Mouse (Mus musculus): ENCODE results near the gene Nckap5. TPM values are rescaled to one million over a fixed set of nuclear protein-coding genes. Genes with fewer than 3 reads are reported as not detected.

Gene Nckap5
- polyA plus RNA-seq, 1 experiment from 2014 or later = 40.1 TPM

DNA sequence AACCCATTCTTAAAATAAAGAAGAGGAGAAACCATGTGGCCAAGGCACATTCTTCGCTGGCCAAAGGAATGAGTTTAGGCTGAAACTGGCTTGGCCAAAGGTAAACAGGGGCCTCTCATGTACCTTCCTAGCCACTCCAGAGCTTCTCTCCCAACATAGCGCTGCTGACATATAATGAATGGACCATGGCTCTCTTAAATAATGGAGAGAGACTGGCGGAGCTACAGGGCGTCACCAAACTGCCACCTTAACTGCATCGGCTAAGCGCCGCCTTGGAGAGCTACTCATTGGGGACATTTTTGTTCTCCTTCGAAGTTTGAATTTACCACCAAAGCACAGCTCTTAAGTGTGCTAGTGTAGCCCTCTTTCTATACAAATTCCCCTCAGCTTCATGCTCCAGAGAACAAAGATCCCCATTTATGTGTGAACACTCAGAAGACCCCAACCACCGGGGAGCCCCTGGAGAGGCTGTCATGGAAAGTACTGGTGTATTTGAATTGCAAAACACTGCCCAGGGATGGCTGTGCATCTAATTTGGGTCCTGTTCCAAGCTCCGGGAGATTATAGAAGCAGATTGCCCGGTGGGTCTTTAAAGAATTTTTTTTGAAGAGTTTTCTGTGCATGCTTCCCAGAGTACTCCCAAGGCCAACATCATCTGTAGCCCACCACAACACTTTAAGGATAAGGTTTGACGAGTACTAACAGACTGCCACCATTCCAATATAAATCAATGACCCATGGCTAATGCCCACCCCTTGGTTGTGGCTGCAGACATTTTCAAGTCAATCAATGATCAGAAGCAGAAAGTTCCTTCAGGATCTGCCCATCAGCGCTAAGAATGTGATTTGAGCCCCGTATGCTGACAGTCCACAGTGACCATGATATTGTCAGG lies 224.2 kb downstream of the Nckap5 start:
- WGBS = 71% methylated on average over 14 of the region's 14 CpGs
- Histone ChIP-seq H3K9ac (no peak overlapping the region), H3K4me1 (peaks cover 34% of the 10 kb centered on the region), H3K4me2 (no peak overlapping the region), H3K36me3 (no peaks in the 10 kb centered on the region), H3K9me3 (no peaks in the 10 kb centered on the region), H3K27me3 (no peaks in the 10 kb centered on the region), H3K4me3 (no peak overlapping the region), H3K27ac (0 out of 2 replicates have a peak overlapping the region, but pooled peaks have one; percentile 5)
- ATAC-seq (ENCODE audit: borderline replicate concordance, extremely low read depth, low FRiP score, low TSS enrichment) = no peak

DNA sequence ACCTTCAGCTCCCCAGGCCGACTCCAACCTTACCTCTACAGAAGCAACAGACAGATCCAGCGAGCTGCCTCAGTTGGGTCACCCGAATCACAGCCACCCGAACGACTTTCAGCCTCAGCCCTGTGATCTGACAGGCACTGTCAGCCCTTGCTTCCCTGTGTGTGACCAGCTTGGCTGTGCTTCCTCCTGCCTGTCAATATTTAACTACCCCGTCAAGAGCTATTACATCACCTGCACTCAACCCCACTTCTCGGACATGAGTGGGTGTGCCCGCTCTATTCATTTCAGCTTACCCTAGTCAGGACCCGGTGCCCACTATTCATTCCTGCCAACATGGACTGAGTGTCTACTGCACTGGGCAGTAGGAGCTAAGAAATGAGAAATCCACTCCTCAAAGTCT lies 226.0 kb downstream of the Nckap5 start:
- peak; percentile 63 for ATAC-seq (ENCODE audit: borderline replicate concordance, extremely low read depth, low FRiP score, low TSS enrichment)
- Histone ChIP-seq H3K4me2 (peak overlapping the region; percentile 54), H3K27ac (peak overlapping the region; percentile 36), H3K9me3 (no peaks in the 10 kb centered on the region), H3K4me3 (peak overlapping the region; percentile 35), H3K4me1 (peaks cover 36% of the 10 kb centered on the region), H3K27me3 (no peaks in the 10 kb centered on the region), H3K36me3 (no peaks in the 10 kb centered on the region), H3K9ac (no peak overlapping the region)
- WGBS = 44% methylated on average over 9 of the region's 9 CpGs

DNA sequence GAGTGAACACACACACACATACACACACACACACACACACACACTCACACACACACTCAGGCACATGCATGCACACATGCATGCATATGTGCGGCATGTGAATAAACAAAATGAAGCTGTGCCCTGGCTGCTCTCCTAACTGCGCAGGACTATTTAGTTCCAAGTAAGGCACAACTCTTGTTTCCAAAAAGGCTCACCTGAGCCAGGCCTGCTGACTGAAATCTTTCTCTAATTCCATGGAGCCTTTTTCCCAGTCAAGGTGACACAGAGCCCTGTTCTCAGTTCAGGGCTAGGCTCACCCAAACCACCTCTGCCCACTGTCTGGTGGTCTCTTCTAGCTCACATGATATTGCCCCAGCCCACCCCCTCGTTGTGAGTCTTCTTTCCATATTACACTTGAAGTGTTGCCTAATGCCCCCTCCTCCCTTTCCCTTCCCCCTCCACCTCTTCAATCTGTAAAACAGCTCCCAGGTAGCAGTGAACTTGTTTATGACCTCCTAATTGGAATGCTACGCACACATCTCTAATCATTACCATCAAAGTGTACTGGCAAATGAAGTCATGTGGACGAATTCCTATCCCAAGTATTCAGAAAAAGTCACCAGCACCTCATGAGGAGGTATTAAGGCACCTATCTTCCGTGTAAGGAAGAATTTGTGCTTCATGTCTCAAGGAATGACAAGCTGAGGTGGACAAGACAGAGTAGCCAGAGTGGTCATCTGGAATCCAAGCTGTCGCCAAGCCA lies 226.7 kb downstream of the Nckap5 start:
- 56% methylated on average over 7 of the region's 7 CpGs for WGBS
- no peaks in the 10 kb centered on the region for H3K9me3 ChIP-seq
- peak overlapping the region; percentile 54 for H3K4me2 ChIP-seq
- H3K9ac ChIP-seq = peak overlapping the region; percentile 1; the same call in 1 of the 2 replicates
- no peaks in the 10 kb centered on the region for H3K27me3 ChIP-seq
- H3K36me3 ChIP-seq = no peaks in the 10 kb centered on the region
- H3K4me1 ChIP-seq = peaks cover 39% of the 10 kb centered on the region
- ATAC-seq (ENCODE audit: borderline replicate concordance, extremely low read depth, low FRiP score, low TSS enrichment) = no peak
- H3K4me3 ChIP-seq = peak overlapping the region; percentile 35
- peak overlapping the region; percentile 36 for H3K27ac ChIP-seq

DNA sequence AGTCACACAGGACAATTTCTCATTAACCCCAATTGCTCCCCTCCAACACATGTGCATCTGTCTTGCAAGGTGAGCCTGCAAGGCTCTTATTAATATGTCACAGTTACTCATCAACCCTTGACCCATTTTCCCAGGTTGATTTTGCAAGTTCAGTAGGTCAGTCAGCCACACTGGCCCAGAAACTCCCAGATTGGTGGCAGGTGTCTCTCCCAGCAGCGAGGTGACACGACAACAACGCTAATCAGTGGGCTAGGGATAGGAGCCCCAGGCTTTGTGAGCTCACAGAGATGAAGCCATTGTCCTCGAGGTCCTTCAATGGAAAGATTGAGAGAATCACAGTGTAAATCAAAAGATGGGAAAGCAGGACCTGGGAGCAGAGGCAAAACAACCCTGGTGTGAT lies 230.0 kb downstream of the Nckap5 start:
- H3K4me3 ChIP-seq = no peak overlapping the region
- no peak for ATAC-seq (ENCODE audit: borderline replicate concordance, extremely low read depth, low FRiP score, low TSS enrichment)
- no peaks in the 10 kb centered on the region for H3K27me3 ChIP-seq
- no peaks in the 10 kb centered on the region for H3K36me3 ChIP-seq
- H3K27ac ChIP-seq = no peak overlapping the region
- no peak overlapping the region for H3K9ac ChIP-seq
- WGBS = 76% methylated on average over 4 of the region's 4 CpGs
- H3K4me2 ChIP-seq = no peak overlapping the region
- peaks cover 41% of the 10 kb centered on the region for H3K4me1 ChIP-seq
- H3K9me3 ChIP-seq = no peaks in the 10 kb centered on the region

DNA sequence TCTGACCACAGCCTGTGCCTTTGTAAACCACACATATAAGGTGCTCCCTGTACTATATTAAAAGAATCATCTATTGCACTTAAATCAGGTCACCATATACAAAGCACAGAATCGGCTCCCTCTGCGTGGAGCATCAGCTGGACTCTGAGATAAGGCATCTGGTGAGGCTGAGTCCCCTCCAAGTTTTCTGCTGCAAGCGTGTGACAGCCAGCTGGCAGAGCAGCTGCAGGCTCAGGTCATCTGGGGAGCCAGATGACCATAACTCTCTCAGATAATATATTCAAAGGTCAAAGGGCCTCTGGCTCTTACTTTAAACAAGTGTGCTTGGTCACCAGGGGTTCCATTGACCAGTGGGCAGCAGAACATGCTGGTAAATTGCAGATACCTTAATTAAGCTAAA lies 233.2 kb downstream of the Nckap5 start:
- no peak overlapping the region for H3K27ac ChIP-seq
- WGBS = 34% methylated on average over 3 of the region's 3 CpGs
- peak; percentile 52; the same call in 1 of the 2 replicates for ATAC-seq (ENCODE audit: borderline replicate concordance, extremely low read depth, low FRiP score, low TSS enrichment)
- no peaks in the 10 kb centered on the region for H3K36me3 ChIP-seq
- H3K9ac ChIP-seq = no peak overlapping the region
- no peaks in the 10 kb centered on the region for H3K9me3 ChIP-seq
- no peak overlapping the region for H3K4me3 ChIP-seq
- H3K27me3 ChIP-seq = no peaks in the 10 kb centered on the region
- H3K4me2 ChIP-seq = no peak overlapping the region
- H3K4me1 ChIP-seq = peaks cover 67% of the 10 kb centered on the region

DNA sequence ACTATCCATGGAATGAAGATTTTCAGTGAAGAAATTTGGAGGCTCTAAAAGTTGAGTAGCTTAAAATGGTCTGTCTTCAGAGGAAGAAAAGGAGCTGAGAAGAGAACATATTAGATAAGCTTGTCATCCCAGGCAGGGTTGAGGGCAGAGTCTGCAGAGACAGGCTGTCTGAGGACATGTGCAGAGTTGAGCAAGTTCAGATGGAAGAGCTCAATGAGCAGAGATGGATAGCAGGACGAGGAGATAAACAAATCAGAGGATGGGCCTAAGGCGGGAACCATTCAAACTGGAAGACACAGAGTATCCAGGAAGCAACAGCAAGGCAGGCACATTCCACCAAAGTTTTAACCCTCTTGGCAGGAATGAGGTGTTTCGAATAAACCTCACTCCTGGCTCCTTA lies 235.8 kb downstream of the Nckap5 start:
- Histone ChIP-seq H3K9me3 (no peaks in the 10 kb centered on the region), H3K9ac (no peak overlapping the region), H3K4me3 (no peak overlapping the region), H3K4me2 (no peak overlapping the region), H3K36me3 (no peaks in the 10 kb centered on the region), H3K4me1 (peaks cover 63% of the 10 kb centered on the region), H3K27ac (peak overlapping the region; percentile 87), H3K27me3 (no peaks in the 10 kb centered on the region)
- WGBS = 33% methylated on average over 3 of the region's 3 CpGs
- peak; percentile 28; the same call in 1 of the 2 replicates for ATAC-seq (ENCODE audit: borderline replicate concordance, extremely low read depth, low FRiP score, low TSS enrichment)

DNA sequence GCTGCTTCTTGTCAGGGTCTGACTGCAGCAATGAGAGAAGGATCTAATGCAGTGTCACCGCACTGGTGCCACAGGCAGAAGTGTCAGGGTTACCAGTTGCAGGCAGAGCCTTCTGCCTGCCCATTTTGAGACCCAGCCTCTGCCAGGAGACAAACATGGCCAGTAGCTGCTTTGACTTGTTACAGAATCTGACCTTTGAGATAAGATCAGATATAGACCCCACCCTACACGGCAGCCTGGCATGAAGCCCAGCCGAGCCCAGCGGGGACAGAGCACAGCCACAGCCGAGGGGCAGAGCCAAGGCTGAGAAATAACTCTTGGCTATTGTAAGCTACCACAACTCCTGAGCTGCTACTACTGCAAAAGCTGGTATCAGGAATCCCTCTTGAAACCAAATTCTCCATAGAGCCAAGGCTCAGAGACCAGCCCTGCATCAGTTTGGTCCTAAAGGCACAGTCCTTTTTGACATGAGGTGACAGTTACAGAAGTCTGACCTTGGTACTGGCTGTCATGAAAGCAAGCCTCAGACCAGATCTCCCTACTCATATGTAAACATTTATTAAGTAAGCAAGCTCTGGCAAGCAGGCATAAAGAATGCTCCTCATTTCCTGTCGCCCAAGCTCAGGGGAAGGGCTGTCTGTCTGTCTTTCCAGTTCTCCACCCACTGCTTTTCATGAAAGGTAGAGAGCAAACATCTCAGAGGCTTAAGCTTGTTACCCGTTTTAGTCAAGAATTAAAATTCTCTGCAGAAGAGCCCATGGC lies 237.4 kb downstream of the Nckap5 start:
- ATAC-seq (ENCODE audit: borderline replicate concordance, extremely low read depth, low FRiP score, low TSS enrichment) = peak; percentile 68
- H3K27me3 ChIP-seq = no peaks in the 10 kb centered on the region
- no peak overlapping the region for H3K4me3 ChIP-seq
- peak overlapping the region; percentile 16; the same call in 1 of the 2 replicates for H3K4me2 ChIP-seq
- 15% methylated on average over 7 of the region's 7 CpGs for WGBS
- H3K36me3 ChIP-seq = no peaks in the 10 kb centered on the region
- H3K9me3 ChIP-seq = no peaks in the 10 kb centered on the region
- peak overlapping the region; percentile 87 for H3K27ac ChIP-seq
- H3K4me1 ChIP-seq = peaks cover 53% of the 10 kb centered on the region
- no peak overlapping the region for H3K9ac ChIP-seq

DNA sequence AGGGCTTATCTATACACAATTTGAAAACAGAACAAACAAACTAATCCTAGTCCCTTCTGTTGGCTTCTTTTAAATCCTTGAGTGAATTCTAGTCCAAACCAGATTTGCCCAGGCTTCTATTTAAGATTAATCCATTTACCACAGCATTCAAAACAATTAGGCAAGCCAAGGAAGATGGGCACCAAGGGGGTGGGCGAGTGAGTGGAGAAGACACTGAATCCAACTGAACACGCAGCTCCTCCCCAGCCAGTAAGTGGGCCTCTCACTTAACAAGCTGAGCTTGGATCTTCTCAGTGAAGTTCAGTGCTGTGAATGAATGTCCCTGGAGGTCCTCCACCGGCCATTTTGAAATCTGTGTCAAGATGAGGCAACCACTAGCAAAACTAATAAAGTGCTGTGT lies 239.7 kb downstream of the Nckap5 start:
- 82% methylated on average over 3 of the region's 3 CpGs for WGBS
- Histone ChIP-seq H3K4me2 (no peak overlapping the region), H3K27me3 (no peaks in the 10 kb centered on the region), H3K4me3 (no peak overlapping the region), H3K9ac (no peak overlapping the region), H3K4me1 (peaks cover 40% of the 10 kb centered on the region), H3K9me3 (no peaks in the 10 kb centered on the region), H3K27ac (no peak overlapping the region), H3K36me3 (no peaks in the 10 kb centered on the region)
- no peak for ATAC-seq (ENCODE audit: borderline replicate concordance, extremely low read depth, low FRiP score, low TSS enrichment)

DNA sequence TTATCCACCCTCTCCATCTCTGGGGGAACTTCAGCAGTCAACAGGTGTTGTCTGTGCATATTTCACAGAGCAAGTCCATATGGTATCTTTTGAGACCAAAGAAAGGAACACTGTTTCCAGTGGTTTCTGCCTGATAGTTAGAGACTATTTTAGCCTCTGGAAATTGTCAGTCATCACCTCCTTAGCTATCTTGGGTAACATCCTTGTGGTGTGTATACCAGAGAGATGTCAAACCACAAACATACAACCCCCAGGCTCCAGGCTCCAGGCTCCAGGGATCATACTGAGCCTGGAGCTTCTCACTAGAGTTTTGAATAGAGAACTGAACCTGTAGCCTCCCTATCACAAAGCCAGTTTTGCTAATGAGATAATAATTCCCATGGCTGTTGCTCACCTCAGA lies 252.4 kb downstream of the Nckap5 start:
- Histone ChIP-seq H3K36me3 (no peaks in the 10 kb centered on the region), H3K4me3 (no peak overlapping the region), H3K27ac (peak overlapping the region; percentile 13; the same call in 1 of the 2 replicates), H3K27me3 (no peaks in the 10 kb centered on the region), H3K4me1 (peaks cover 7% of the 10 kb centered on the region), H3K9me3 (no peaks in the 10 kb centered on the region), H3K9ac (no peak overlapping the region), H3K4me2 (no peak overlapping the region)
- ATAC-seq (ENCODE audit: borderline replicate concordance, extremely low read depth, low FRiP score, low TSS enrichment) = no peak

DNA sequence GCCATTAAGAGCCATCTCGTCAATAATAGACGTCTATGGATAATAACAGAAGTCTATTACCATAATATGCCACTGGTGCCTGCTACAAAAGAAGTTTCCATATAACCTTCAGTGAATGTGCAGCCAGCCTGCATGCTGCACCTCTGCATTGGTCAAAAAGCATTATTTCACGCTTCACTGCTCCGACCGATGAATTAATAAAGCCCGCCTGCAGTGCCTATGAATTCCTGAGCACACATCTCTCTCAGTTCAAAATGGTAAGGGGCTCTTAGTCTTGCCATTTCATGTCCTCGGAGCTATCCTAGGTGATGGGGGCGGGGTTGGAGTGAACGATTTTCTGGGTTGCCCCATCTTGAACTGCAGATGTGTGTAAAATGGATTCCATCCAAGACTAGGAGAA lies 256.3 kb downstream of the Nckap5 start:
- no peak for ATAC-seq (ENCODE audit: borderline replicate concordance, extremely low read depth, low FRiP score, low TSS enrichment)
- peaks cover 7% of the 10 kb centered on the region for H3K4me1 ChIP-seq
- no peaks in the 10 kb centered on the region for H3K27me3 ChIP-seq
- H3K4me3 ChIP-seq = no peak overlapping the region
- H3K9me3 ChIP-seq = no peaks in the 10 kb centered on the region
- H3K9ac ChIP-seq = no peak overlapping the region
- no peak overlapping the region for H3K27ac ChIP-seq
- no peak overlapping the region for H3K4me2 ChIP-seq
- 86% methylated on average over 9 of the region's 9 CpGs for WGBS
- H3K36me3 ChIP-seq = no peaks in the 10 kb centered on the region

DNA sequence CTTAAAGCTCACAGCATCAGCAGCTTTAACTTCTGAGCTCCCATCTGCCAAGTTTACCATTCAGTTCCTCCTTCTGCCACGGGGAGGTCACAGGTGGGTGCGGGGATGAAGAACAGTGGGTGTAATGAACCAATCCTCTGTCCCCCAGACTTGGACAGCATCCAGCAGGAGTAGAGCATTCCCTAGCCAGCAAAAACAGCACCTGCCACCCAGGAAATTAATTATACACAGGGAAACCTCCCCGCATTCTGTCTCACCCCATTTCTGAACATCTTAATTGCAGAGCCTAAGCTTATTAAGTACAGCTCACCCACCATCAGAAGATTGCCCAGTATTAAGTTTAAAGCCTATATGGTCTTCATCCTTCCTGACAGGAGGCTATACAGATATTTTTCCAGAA lies 256.9 kb downstream of the Nckap5 start:
- Histone ChIP-seq H3K27ac (no peak overlapping the region), H3K4me2 (no peak overlapping the region), H3K9ac (no peak overlapping the region), H3K4me1 (peaks cover 7% of the 10 kb centered on the region), H3K4me3 (no peak overlapping the region), H3K27me3 (no peaks in the 10 kb centered on the region), H3K9me3 (no peaks in the 10 kb centered on the region), H3K36me3 (no peaks in the 10 kb centered on the region)
- WGBS = 56% methylated on average over 3 of the region's 3 CpGs
- no peak for ATAC-seq (ENCODE audit: borderline replicate concordance, extremely low read depth, low FRiP score, low TSS enrichment)

All from lung, embryonic 15.5 days (tissue).